Mouse (Mus musculus) embryo, embryonic 10 days (tissue): ENCODE results near the gene Armh3.
A peak's percentile ranks its signal among the peaks of the same experiment; 100 is the strongest.

ENCODE experiments used
- DNase-seq: peaks from one replicate; pipeline ENCODE4 v3.0.0-alpha.2; 2015; ENCODE audit warnings: low spot score

Gene Armh3

GRCm38 (mm10) chr19:45911236-45912025 lies 86.9 kb downstream of the Armh3 start:
- DNase-seq: no peak

GRCm38 (mm10) chr19:45908246-45908645 lies 90.0 kb downstream of the Armh3 start:
- DNase-seq: no peak

- DNase-seq: no peak
These were observed 90.9 kb downstream of the Armh3 start for GRCm38 (mm10) chr19:45907416-45907815.

- DNase-seq: no peak
These were observed 94.4 kb downstream of the Armh3 start for GRCm38 (mm10) chr19:45903861-45904260.

GRCm38 (mm10) chr19:45902390-45903035 lies 95.8 kb downstream of the Armh3 start:
- DNase-seq: no peak

- no peak for DNase-seq
These were observed 97.5 kb downstream of the Armh3 start for GRCm38 (mm10) chr19:45900836-45901235.

GRCm38 (mm10) chr19:45895726-45896125 lies 102.6 kb downstream of the Armh3 start:
- DNase-seq: no peak

- no peak for DNase-seq
These were observed 116.2 kb downstream of the Armh3 start for GRCm38 (mm10) chr19:45882056-45882455.

GRCm38 (mm10) chr19:45873320-45873719 lies 125.0 kb downstream of the Armh3 start:
- no peak for DNase-seq

- DNase-seq: no peak
These were observed 142.9 kb downstream of the Armh3 start for GRCm38 (mm10) chr19:45855284-45855920.

GRCm38 (mm10) chr19:45854521-45854920 lies 143.8 kb downstream of the Armh3 start:
- DNase-seq: no peak

GRCm38 (mm10) chr19:45847733-45848093 lies 150.6 kb downstream of the Armh3 start:
- no peak for DNase-seq

- no peak for DNase-seq
These were observed 151.1 kb downstream of the Armh3 start for GRCm38 (mm10) chr19:45847016-45847732.

GRCm38 (mm10) chr19:45844209-45844608 lies 154.1 kb downstream of the Armh3 start:
- DNase-seq: no peak

GRCm38 (mm10) chr19:45843424-45843823 lies 154.9 kb downstream of the Armh3 start:
- peak; percentile 12 for DNase-seq

- DNase-seq: no peak
These were observed 161.0 kb downstream of the Armh3 start for GRCm38 (mm10) chr19:45837050-45837994.

GRCm38 (mm10) chr19:45835490-45835889 lies 162.8 kb downstream of the Armh3 start:
- DNase-seq: no peak

GRCm38 (mm10) chr19:45833665-45834064 lies 164.6 kb downstream of the Armh3 start:
- DNase-seq: no peak

GRCm38 (mm10) chr19:45830679-45831078 lies 167.6 kb downstream of the Armh3 start:
- no peak for DNase-seq

GRCm38 (mm10) chr19:45827736-45828135 lies 170.6 kb downstream of the Armh3 start:
- no peak for DNase-seq

GRCm38 (mm10) chr19:45827125-45827524 lies 171.2 kb downstream of the Armh3 start:
- no peak for DNase-seq
